Mouse (Mus musculus) ovary, postnatal 14 days (tissue): ENCODE measurements around the gene Slbp.
A peak's percentile ranks its signal among the peaks of the same experiment; 100 is the strongest.

Experiments
- DNase-seq: peaks from one replicate; pipeline ENCODE4 v3.0.0; 2022; ENCODE audit warnings: low spot score

Slbp gene

GRCm38 (mm10) chr5:33681044-33681443 lies 28.7 kb upstream of the Slbp start:
- DNase-seq: no peak

- no peak for DNase-seq
Observed at GRCm38 (mm10) chr5:33678244-33678643, 25.9 kb upstream of the Slbp start.

GRCm38 (mm10) chr5:33675964-33676363 lies 23.6 kb upstream of the Slbp start:
- DNase-seq: no peak

- no peak for DNase-seq
Observed at GRCm38 (mm10) chr5:33674439-33674838, 22.1 kb upstream of the Slbp start.

GRCm38 (mm10) chr5:33671659-33672058 lies 19.3 kb upstream of the Slbp start:
- no peak for DNase-seq

GRCm38 (mm10) chr5:33668223-33668622 lies 15.8 kb upstream of the Slbp start:
- no peak for DNase-seq

GRCm38 (mm10) chr5:33658664-33659050 lies 6.3 kb upstream of the Slbp start:
- no peak for DNase-seq

- DNase-seq: peak; percentile 88
Observed at GRCm38 (mm10) chr5:33657787-33658663, 5.7 kb upstream of the Slbp start, which contains the start of the genes Tacc3 and Tmem129. TSS of gene Tacc3 (plus strand) at chr5:33658128. TSS of gene Tmem129 (minus strand) at chr5:33658416.

GRCm38 (mm10) chr5:33657251-33657786 lies 4.9 kb upstream of the Slbp start:
- no peak for DNase-seq

- DNase-seq: no peak
Observed at GRCm38 (mm10) chr5:33656739-33657138, 4.4 kb upstream of the Slbp start.

GRCm38 (mm10) chr5:33655251-33655840 lies 3.0 kb upstream of the Slbp start:
- no peak for DNase-seq

- DNase-seq: no peak
Observed at GRCm38 (mm10) chr5:33654424-33654823, 2.0 kb upstream of the Slbp start.

GRCm38 (mm10) chr5:33652783-33653173 lies 404 bp upstream of the Slbp start:
- DNase-seq: no peak

GRCm38 (mm10) chr5:33651541-33651920 lies 843 bp downstream of the Slbp start:
- no peak for DNase-seq

GRCm38 (mm10) chr5:33651017-33651416 lies 1.4 kb downstream of the Slbp start:
- DNase-seq: no peak

GRCm38 (mm10) chr5:33640652-33641051 lies 11.7 kb downstream of the Slbp start:
- peak; percentile 38 for DNase-seq

- DNase-seq: no peak
Observed at GRCm38 (mm10) chr5:33638826-33639225, 13.5 kb downstream of the Slbp start.

GRCm38 (mm10) chr5:33637606-33638350 lies 14.6 kb downstream of the Slbp start:
- no peak for DNase-seq

- DNase-seq: no peak
Observed at GRCm38 (mm10) chr5:33635361-33635760, 17.0 kb downstream of the Slbp start.

GRCm38 (mm10) chr5:33632526-33632925 lies 19.8 kb downstream of the Slbp start:
- no peak for DNase-seq

- DNase-seq: no peak
Observed at GRCm38 (mm10) chr5:33630615-33631014, 21.8 kb downstream of the Slbp start.

GRCm38 (mm10) chr5:33630061-33630460 lies 22.3 kb downstream of the Slbp start:
- DNase-seq: peak; percentile 27
